Mouse (Mus musculus): ENCODE measurements at regions not wholly inside any gene's neighbourhood (a gene's known extent, or its start where the extent isn't known, plus 50 kb on each side); places are given as distances from the start of the nearest gene placed in this dataset.

GRCm38 (mm10) chr13:60057761-60058274 lies 119.3 kb downstream of the Gas1 start:
- DNase-seq (ENCODE audit: low spot score) = no peak

GRCm38 (mm10) chr13:60054531-60054930 lies 122.6 kb downstream of the Gas1 start:
- DNase-seq (ENCODE audit: low spot score) = no peak

DNA sequence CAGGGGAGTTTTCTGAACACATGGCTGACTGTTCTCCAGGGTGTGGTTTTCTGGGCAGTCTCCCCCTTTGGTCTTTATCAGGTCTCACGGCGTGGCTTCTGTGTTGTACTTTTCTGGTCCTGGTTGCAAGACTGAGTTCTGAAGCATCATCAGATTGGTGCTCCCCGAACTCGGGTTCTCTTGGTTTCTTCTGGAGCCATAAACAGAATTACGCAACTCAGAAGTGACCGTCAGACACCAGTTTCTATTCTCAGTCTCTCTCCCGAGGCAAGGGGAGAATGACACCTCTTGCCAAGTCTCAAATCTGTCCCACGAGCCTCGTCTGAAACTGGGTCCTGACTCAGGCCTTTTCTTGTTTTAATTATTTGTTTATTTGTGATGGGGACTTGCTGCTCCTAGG lies 123.1 kb downstream of the Gas1 start:
- DNase-seq (ENCODE audit: low spot score) = no peak

DNA sequence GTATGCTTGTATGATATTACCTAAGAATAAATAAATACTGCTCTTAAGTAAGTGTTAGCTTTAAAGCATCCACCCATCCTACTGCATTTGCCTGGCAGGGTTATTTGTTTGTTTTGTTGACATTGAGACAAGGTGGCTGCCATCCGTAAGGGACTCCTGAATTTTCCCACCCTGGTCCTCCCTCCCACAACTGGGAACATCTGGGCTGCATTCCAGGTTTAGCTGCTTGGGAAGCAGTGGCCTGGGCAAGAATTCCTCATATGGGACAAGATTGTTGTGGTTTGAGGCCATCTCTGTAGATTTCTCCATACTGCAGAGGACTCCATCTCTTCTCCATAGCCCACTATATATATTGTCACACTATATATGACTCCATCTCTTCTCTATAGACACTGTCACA lies 125.3 kb downstream of the Gas1 start:
- no peak for DNase-seq (ENCODE audit: low spot score)

- DNase-seq (ENCODE audit: low spot score) = no peak
Observed at GRCm38 (mm10) chr13:60050799-60051580, 126.2 kb downstream of the Gas1 start.

DNA sequence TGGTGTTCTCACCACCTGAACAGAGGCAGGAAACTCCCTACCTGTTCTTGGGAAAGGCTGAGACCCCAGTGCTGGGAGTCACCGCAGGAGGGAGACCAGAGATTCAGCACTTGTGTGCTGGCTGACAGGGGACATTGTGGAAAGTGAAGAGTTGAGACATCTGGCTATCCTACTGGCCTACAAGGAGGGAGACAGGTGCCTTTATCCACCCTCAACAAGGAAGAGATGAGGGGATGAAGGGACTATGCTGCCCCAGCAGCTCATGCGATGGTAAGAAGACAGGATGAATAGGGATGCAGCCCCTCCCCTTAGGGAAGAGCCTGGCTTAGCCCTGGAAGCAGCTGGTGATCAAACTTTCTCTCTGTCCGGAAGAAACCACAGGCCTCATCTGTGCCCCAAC lies 127.5 kb downstream of the Gas1 start:
- no peak for DNase-seq (ENCODE audit: low spot score)

DNA sequence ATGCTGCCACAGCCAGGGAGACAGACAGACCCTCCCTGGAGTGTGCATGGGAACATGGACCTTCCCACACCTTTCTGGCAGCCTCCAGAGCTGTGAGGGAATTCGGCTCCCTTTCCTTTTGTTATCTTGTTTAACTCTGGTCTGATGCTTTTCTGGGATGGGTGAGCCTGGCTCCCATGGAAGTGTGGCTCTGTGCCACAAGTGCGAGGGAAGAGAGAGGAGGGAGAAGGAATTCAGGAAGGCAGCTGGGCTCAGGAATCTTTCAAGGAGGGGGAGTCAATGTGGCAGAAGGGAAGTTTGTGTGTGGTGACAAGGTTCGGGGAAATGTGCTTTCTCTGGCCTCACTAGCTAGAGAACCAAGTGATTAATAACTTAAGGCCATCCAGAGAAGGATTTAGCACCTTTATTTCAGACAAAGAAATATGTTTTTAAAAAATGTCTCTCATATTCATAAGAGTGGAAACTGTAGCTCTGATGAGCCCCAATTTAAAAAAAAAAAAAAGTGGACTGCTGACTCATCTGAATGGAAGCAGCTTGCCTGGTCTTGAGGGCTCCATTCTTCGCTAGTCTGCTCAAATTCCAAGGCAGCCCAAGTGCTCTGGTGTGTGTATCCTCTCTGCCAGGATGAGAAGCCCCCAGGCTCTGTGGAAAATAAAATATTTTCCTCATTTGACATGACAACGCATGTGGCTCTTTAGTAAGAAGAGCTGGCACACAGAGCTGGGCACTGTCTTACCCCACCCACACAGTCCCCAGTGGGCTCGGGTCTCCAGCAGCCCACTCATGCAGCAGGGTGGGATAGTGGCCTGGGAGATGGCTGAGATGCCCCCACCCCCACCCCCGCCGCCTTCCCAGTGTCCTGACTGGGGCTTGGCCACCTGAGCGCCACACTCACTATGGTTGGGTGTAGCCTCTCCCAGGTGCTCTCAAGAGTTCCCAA lies 129.1 kb downstream of the Gas1 start:
- no peak for DNase-seq (ENCODE audit: low spot score)

GRCm38 (mm10) chr13:60045752-60046151 lies 131.4 kb downstream of the Gas1 start:
- no peak for DNase-seq (ENCODE audit: low spot score)

- DNase-seq (ENCODE audit: low spot score) = no peak
Observed at GRCm38 (mm10) chr13:60044876-60045275, 132.3 kb downstream of the Gas1 start.

- DNase-seq (ENCODE audit: low spot score) = no peak
Observed at GRCm38 (mm10) chr13:60042443-60042842, 134.7 kb downstream of the Gas1 start.

DNA sequence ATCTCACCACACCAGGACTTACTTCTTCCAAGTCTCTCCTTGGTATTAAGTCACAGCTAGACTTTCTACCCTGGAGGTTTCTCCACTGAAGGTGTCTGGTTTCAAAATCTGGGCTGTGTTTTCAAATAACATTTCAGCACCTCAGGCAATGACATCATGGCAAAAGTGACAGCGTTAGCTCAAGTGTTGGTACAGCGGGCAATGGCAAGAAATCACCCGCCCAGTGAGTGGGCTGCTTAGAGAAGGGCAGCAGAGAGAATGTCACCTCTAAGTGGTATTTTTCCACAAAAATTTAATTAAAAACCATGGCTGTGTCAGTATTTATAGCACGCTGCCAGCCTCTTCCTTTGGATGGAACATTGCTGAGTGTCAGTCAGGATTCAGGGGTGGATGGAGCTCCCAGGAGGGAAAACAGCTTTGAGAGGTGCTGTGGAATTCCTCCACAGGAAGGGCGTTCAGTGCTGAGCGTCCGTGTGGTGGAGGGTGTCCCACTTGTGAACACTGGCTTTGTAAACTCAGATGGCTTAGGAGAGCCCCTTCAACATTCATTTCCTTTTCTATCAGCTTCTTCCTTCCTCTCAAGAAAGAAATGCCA lies 141.5 kb downstream of the Gas1 start:
- no peak for DNase-seq (ENCODE audit: low spot score)

DNA sequence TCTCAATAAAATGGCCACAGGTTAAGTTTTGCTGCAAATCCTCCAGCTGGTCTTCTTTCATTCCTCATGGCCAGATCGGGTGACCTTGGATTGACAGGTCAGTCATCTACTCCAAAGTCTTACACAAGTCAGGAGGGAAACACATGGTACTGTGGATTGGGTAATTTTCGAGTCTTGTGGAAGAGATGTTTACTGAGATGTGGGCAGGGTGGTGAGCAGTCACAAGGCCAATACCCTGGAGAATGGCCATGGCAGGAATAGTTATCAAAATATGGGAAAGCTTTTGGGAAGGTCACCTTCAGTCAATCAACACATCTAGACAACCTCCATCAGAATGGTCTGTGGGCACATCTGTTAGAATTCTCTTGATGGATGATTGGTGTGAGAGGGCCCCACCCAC lies 144.0 kb downstream of the Gas1 start:
- DNase-seq (ENCODE audit: low spot score) = no peak

DNA sequence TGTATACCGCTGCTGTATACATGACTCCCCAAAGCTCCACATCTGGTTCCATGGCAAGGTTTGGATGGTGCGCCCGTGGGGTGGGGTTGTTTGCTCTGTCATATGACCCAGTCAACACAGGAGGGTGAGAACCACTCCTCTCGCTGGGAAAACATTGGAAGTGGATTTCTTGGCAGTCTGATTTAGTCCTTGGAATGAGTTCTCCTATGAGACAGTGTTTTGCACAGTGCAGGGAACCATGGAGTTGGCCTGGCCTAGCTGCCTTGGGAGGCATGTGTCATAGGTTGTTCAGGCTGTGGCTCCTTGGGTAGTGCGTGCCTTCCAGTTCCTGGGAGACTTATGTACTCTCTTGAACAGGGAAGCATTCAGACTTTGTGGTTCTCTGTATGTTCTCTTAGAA lies 144.6 kb downstream of the Gas1 start:
- no peak for DNase-seq (ENCODE audit: low spot score)

GRCm38 (mm10) chr13:60029591-60029990 lies 147.6 kb downstream of the Gas1 start:
- no peak for DNase-seq (ENCODE audit: low spot score)

GRCm38 (mm10) chr13:60020175-60020487 lies 157.0 kb downstream of the Gas1 start:
- DNase-seq (ENCODE audit: low spot score) = no peak

DNA sequence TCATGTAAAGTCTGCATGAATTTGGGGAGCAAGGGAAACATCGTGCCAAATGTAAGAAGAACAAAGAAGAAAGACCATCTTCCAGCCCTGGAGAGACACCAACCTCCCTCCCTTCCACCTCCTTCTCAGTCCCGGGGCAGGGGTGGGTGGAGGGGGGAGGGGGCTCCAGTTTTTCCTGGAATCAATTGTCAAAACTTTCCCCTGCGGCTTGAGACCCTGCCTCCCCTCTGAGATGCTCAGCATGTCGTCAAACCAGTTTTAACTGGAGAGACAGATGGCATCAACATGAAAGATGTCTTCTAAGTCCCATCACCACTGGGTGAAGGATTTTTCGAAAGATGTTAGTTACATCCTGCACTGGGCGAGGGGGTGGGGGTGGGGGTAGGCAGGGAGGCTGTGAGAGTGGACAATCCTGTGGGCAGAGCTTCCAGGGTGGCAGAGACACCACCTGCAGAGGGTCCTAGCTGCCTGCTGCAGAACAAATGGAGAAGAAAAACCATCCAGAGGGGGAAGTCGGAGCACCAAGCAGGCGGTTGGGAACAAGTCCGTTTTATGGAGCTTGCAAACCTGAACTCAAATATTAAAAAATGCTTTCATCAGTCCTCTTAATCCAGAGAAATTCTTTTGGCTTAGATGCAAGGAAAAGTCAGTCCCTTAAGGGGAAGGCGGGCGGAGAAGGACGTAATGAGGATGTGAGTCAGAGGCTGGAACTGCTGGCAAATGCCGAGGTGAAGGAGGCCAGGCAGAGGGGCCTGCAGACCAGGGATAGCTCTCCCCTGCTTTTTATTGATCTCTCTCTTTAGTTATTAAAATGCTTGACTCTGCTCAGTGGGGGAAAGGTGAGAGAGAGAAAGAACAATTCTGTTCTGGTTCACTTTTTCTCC lies 157.6 kb downstream of the Gas1 start:
- DNase-seq (ENCODE audit: low spot score) = no peak

GRCm38 (mm10) chr13:60015854-60016366 lies 161.3 kb downstream of the Gas1 start:
- no peak for DNase-seq (ENCODE audit: low spot score)

GRCm38 (mm10) chr13:60012046-60012813 lies 164.9 kb downstream of the Gas1 start:
- DNase-seq (ENCODE audit: low spot score) = no peak

- DNase-seq (ENCODE audit: low spot score) = no peak
Observed at GRCm38 (mm10) chr13:60011092-60011491, 166.1 kb downstream of the Gas1 start.

DNA sequence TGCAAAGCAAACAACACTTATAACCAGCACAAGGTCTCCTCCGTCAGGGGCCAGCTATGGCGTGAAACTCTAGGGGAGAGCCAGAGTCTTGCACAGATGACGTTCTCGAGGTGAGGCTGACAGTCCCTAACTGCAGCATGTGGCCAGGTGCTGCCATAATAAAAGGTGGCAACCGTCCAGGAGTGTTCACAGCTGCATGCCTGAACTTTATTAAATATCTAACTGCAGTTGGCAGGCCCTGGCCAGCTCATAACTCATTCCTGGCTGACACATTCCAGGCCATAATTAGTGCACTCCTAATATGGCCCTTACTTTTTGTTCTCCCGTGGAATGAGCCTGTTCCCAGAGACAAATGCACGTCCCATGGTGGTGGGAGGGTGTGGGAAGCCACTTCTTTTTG lies 169.6 kb downstream of the Gas1 start:
- DNase-seq (ENCODE audit: low spot score) = no peak

DNA sequence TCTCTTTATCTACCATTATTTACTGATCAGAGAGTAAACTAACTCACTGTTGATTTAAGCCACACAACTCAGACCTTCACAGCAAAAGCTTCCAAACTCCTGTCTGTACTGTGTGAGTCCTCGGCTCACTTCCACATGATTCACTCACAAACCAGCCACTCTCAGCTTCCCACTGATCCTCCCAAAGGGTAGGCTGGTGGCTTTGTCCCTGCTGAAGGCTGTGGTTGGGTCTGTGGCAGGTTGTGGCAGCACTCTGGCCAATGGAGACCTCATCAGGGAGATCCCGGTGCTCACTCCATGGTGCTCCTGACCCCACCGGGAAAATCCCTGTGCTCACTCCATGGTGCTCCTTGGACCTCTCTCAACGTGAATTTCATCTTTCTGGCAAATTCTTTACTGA lies 170.1 kb downstream of the Gas1 start:
- DNase-seq (ENCODE audit: low spot score) = no peak

Data from ovary, postnatal 10 days (tissue).